Mouse (Mus musculus) G1E (cell line): ENCODE measurements around the gene Errfi1. TPM values are rescaled to one million over a fixed set of nuclear protein-coding genes. Genes with fewer than 3 reads are reported as not detected.
A peak's percentile ranks its signal among the peaks of the same experiment; 100 is the strongest.

Experiments
- ATAC-seq: 2 replicates; pipeline ENCODE4 v1.8.0; 2016; ENCODE audit warnings: mild to moderate bottlenecking; ENCODE audit not compliant: insufficient number of reproducible peaks, poor library complexity, low FRiP score, severe bottlenecking; ENCODE audit errors: extremely low read depth
- DNase-seq: peaks from one replicate; pipeline ENCODE4 v3.0.0; 2012; ENCODE audit warnings: low spot score
- H3K27me3 ChIP-seq: 2 replicates; pipeline ENCODE4 v1.6.1; 2012; ENCODE audit warnings: mild to moderate bottlenecking, low read length, inconsistent platforms; ENCODE audit not compliant: insufficient read depth
- H3K36me3 ChIP-seq: replicated peaks from 2 replicates; pipeline ENCODE3; 2012; ENCODE audit warnings: mild to moderate bottlenecking, inconsistent platforms
- H3K4me1 ChIP-seq: 2 replicates; pipeline ENCODE4 v1.6.1; 2012; ENCODE audit warnings: low read depth, low read length, inconsistent platforms, mixed read lengths; ENCODE audit not compliant: insufficient read depth
- H3K4me3 ChIP-seq: 2 replicates; pipeline ENCODE4 v1.5.1; 2012; ENCODE audit warnings: low read depth, mild to moderate bottlenecking, inconsistent platforms, low read length, moderate library complexity, mixed read lengths
- H3K9me3 ChIP-seq: replicated peaks from 2 replicates; pipeline ENCODE4 v1.6.1; 2012; ENCODE audit warnings: inconsistent platforms
- CTCF ChIP-seq: IDR thresholded peaks from 2 replicates; pipeline ENCODE4 v1.5.1; 2012; ENCODE audit warnings: low read depth, low read length, inconsistent platforms, mixed read lengths
- GATA1 ChIP-seq: IDR thresholded peaks from 2 replicates; pipeline ENCODE4 v1.6.1; 2012; ENCODE audit warnings: borderline replicate concordance, low read length, inconsistent platforms, mixed read lengths
- GATA2 ChIP-seq: IDR thresholded peaks from 2 replicates; pipeline ENCODE4 v1.6.1; 2012; ENCODE audit warnings: low read depth, low read length, inconsistent platforms, borderline replicate concordance
- POLR2AphosphoS5 ChIP-seq: IDR thresholded peaks from 2 replicates; pipeline ENCODE4 v1.6.1; 2012; ENCODE audit warnings: low read depth, low read length, inconsistent platforms; ENCODE audit not compliant: insufficient replicate concordance
- TAL1 ChIP-seq: conservative IDR thresholded peaks from 2 replicates; pipeline ENCODE4 v1.6.1; 2012; ENCODE audit warnings: low read depth, low read length, inconsistent platforms, mixed read lengths
- polyA plus RNA-seq: library from polyadenylated mRNA; stranded (reverse); fragments of >175 nt; gene quantifications from 2 replicates; pipeline ENCODE4 v1.2.3, GENCODE M21; 2012
- total RNA-seq, 2 experiments: library from RNA; stranded (forward) in 1 of 2; stranded (reverse) in 1 of 2; fragments of 200-1000 nt in 1 of 2; fragments of >200 nt in 1 of 2; fragmentation: Nextera tagmentation in 1 of 2; gene quantifications; 2 replicates each; pipeline ENCODE4 v1.2.3; 2014 to 2017

The Errfi1 gene
- total and polyA plus RNA-seq, 3 experiments = 0.05 TPM; not detected in 2

GRCm38 (mm10) chr4:150913743-150914142 is 60.0 kb downstream of the Errfi1 start:
- ATAC-seq (0 out of 2 replicates have a peak, but pooled peaks have one; percentile 6), DNase-seq (no peak)
- Histone ChIP-seq H3K4me3 (peak overlapping the region; percentile 76), H3K27me3 (no peaks in the 10 kb centered on the region), H3K36me3 (peaks cover 20% of the 10 kb centered on the region), H3K9me3 (0 out of 2 replicates have a peak, but pooled peaks cover 3% of the 10 kb centered on the region), H3K4me1 (peaks cover 63% of the 10 kb centered on the region)
- no peak for TF ChIP-seq TAL1
- TF ChIP-seq CTCF = no peak
- no peak for TF ChIP-seq GATA2
- TF ChIP-seq POLR2AphosphoS5 = no peak
- no peak for TF ChIP-seq GATA1

GRCm38 (mm10) chr4:150914290-150914733 is 60.6 kb downstream of the Errfi1 start, which contains the start of the genes Park7 and Tnfrsf9:
Gene Park7, minus strand, starts transcription at chr4:150914437.
Gene Tnfrsf9, plus strand, starts transcription at chr4:150914562.
- peaks cover 61% of the 10 kb centered on the region for H3K4me1 ChIP-seq
- H3K4me3 ChIP-seq = peak within 1 kb of the TSS; percentile 76
- no peaks in the 10 kb centered on the region for H3K27me3 ChIP-seq
- 0 out of 2 replicates have a peak, but pooled peaks cover 3% of the 10 kb centered on the region for H3K9me3 ChIP-seq
- peak; percentile 88 for DNase-seq
- peak; percentile 80 for ATAC-seq
- no peak for TF ChIP-seq GATA1
- H3K36me3 ChIP-seq = peaks cover 20% of the 10 kb centered on the region

- TF ChIP-seq TAL1 = no peak
- TF ChIP-seq GATA2 = no peak
- TF ChIP-seq GATA1 = no peak
- TF ChIP-seq POLR2AphosphoS5 = no peak
- TF ChIP-seq CTCF = no peak
Observed at GRCm38 (mm10) chr4:150915181-150915906, 61.6 kb downstream of the Errfi1 start.

GRCm38 (mm10) chr4:150917336-150918027 is 63.8 kb downstream of the Errfi1 start:
- ATAC-seq = no peak
- TF ChIP-seq POLR2AphosphoS5 = no peak
- H3K4me1 ChIP-seq = peaks cover 57% of the 10 kb centered on the region

More at GRCm38 (mm10) chr4:150915181-150915906, 61.6 kb downstream of the Errfi1 start:
- Histone ChIP-seq H3K36me3 (peaks cover 17% of the 10 kb centered on the region), H3K4me1 (peaks cover 56% of the 10 kb centered on the region), H3K4me3 (peak overlapping the region; percentile 76), H3K9me3 (no peaks in the 10 kb centered on the region), H3K27me3 (no peaks in the 10 kb centered on the region)
- DNase-seq (no peak), ATAC-seq (peak; percentile 16; the same call in 1 of the 2 replicates)

More at GRCm38 (mm10) chr4:150917336-150918027, 63.8 kb downstream of the Errfi1 start:
- peaks cover 9% of the 10 kb centered on the region for H3K36me3 ChIP-seq
- no peak for DNase-seq
- H3K9me3 ChIP-seq = no peaks in the 10 kb centered on the region
- H3K27me3 ChIP-seq = no peaks in the 10 kb centered on the region; the same call in 1 of the 2 replicates
- H3K4me3 ChIP-seq = no peak overlapping the region

Other genes starting within 250 kb of the Errfi1 start
- gene Slc45a1, start 201.7 kb upstream of the Errfi1 start, total RNA-seq (2014; fragmentation: Nextera tagmentation) = not detected in 2 replicates
- 0.22 TPM in 1 of 2 replicates, not detected in the other for gene Slc45a1, start 201.7 kb upstream of the Errfi1 start, total RNA-seq (2017)
- gene Slc45a1, start 201.7 kb upstream of the Errfi1 start, polyA plus RNA-seq = not detected in 2 replicates
- gene Park7, start 60.5 kb downstream of the Errfi1 start, total RNA-seq (2014; fragmentation: Nextera tagmentation) = 187 and 204 TPM in 2 replicates
- gene Park7, start 60.5 kb downstream of the Errfi1 start, total RNA-seq (2017) = 398 and 402 TPM in 2 replicates
- gene Park7, start 60.5 kb downstream of the Errfi1 start, polyA plus RNA-seq = 276 and 342 TPM in 2 replicates
- gene Tnfrsf9, start 60.6 kb downstream of the Errfi1 start, total RNA-seq (2014; fragmentation: Nextera tagmentation) = 13.1 and 20.2 TPM in 2 replicates
- 1.1 and 1.7 TPM in 2 replicates for gene Tnfrsf9, start 60.6 kb downstream of the Errfi1 start, total RNA-seq (2017)
- gene Tnfrsf9, start 60.6 kb downstream of the Errfi1 start, polyA plus RNA-seq = 0.25 and 0.47 TPM in 2 replicates
- gene Uts2, start 143.2 kb downstream of the Errfi1 start, total RNA-seq (2014; fragmentation: Nextera tagmentation) = not detected in 2 replicates
- not detected in 2 replicates for gene Uts2, start 143.2 kb downstream of the Errfi1 start, total RNA-seq (2017)
- gene Uts2, start 143.2 kb downstream of the Errfi1 start, polyA plus RNA-seq = not detected in 2 replicates
- gene Per3, start 190.7 kb downstream of the Errfi1 start, total RNA-seq (2014; fragmentation: Nextera tagmentation) = 6.5 and 8.3 TPM in 2 replicates
- gene Per3, start 190.7 kb downstream of the Errfi1 start, total RNA-seq (2017) = 3.3 and 3.4 TPM in 2 replicates
- 1.2 and 1.6 TPM in 2 replicates for gene Per3, start 190.7 kb downstream of the Errfi1 start, polyA plus RNA-seq
- 66.1 and 67.8 TPM in 2 replicates for gene Vamp3, start 204.0 kb downstream of the Errfi1 start, total RNA-seq (2014; fragmentation: Nextera tagmentation)
- gene Vamp3, start 204.0 kb downstream of the Errfi1 start, total RNA-seq (2017) = 55.1 and 77.7 TPM in 2 replicates
- gene Vamp3, start 204.0 kb downstream of the Errfi1 start, polyA plus RNA-seq = 2.4 and 2.7 TPM in 2 replicates
- not detected in 2 replicates for gene Gm13090, start 235.7 kb downstream of the Errfi1 start, total RNA-seq (2014; fragmentation: Nextera tagmentation)
- not detected in 2 replicates for gene Gm13090, start 235.7 kb downstream of the Errfi1 start, total RNA-seq (2017)
- gene Gm13090, start 235.7 kb downstream of the Errfi1 start, polyA plus RNA-seq = not detected in 2 replicates